Mouse (Mus musculus) midbrain, embryonic 11.5 days (tissue): ENCODE results near the gene Itga6. TPM values are rescaled to one million over a fixed set of nuclear protein-coding genes. Genes with fewer than 3 reads are reported as not detected.

Source experiments
- ATAC-seq: fragments of 200-750 bp; cut with Nextera tagmentation; 2 replicates; pipeline ENCODE4 v1.8.0; 2017; ENCODE audit warnings: moderate TSS enrichment, moderate library complexity; ENCODE audit not compliant: low FRiP score
- DNase-seq: peaks from one replicate; pipeline ENCODE4 v3.0.0; 2015; ENCODE audit warnings: low spot score; ENCODE audit errors: missing footprints
- H3K27ac ChIP-seq: fragments of 300-500 bp; sonication (generic); 2 replicates; pipeline ENCODE4 v1.5.1; 2014; ENCODE audit warnings: low read depth, low read length
- H3K27me3 ChIP-seq: fragments of 300-500 bp; sonication (generic); 2 replicates; pipeline ENCODE4 v1.6.1; 2014; ENCODE audit warnings: mild to moderate bottlenecking, low read length, moderate library complexity, mixed read lengths; ENCODE audit not compliant: control insufficient read depth, insufficient read depth
- H3K36me3 ChIP-seq: fragments of 300-500 bp; sonication (generic); 2 replicates; pipeline ENCODE4 v1.6.1; 2014; ENCODE audit warnings: mild to moderate bottlenecking, low read length, moderate library complexity, mixed read lengths; ENCODE audit not compliant: control insufficient read depth, insufficient read depth
- H3K4me1 ChIP-seq: fragments of 300-500 bp; sonication (generic); 2 replicates; pipeline ENCODE4 v1.6.1; 2014; ENCODE audit warnings: low read length; ENCODE audit not compliant: control insufficient read depth, insufficient read depth
- H3K4me2 ChIP-seq: fragments of 300-500 bp; sonication (generic); 2 replicates; pipeline ENCODE4 v1.6.1; 2014; ENCODE audit warnings: mild to moderate bottlenecking, moderate library complexity
- H3K4me3 ChIP-seq: fragments of 300-500 bp; sonication (generic); 2 replicates; pipeline ENCODE4 v1.5.1; 2014; ENCODE audit warnings: low read depth, low read length
- H3K9ac ChIP-seq: fragments of 300-500 bp; sonication (generic); 2 replicates; pipeline ENCODE4 v1.6.1; 2014; ENCODE audit warnings: low read length
- H3K9me3 ChIP-seq: fragments of 300-500 bp; sonication (generic); 2 replicates; pipeline ENCODE4 v1.6.1; 2016; ENCODE audit warnings: low read length; ENCODE audit not compliant: control insufficient read depth
- WGBS: fragments of 180-500 bp; shearing (Covaris S2); extraction: QIAGEN DNeasy Blood & Tissue Kit; methylation state at CpG from one replicate; pipeline ENCODE4 v1.1.7; 2014; 5-methylcytosine and 5-hydroxymethylcytosine counted together
- polyA plus RNA-seq: library from polyadenylated mRNA; unstranded; fragments of >200 nt; fragmentation: Nextera tagmentation; extraction: Ambion mirVana; gene quantifications from 2 replicates; pipeline ENCODE4 v1.2.1, GENCODE M21; 2014

Gene Itga6
- polyA plus RNA-seq, 1 experiment from 2014 or later = 28.7 TPM

DNA sequence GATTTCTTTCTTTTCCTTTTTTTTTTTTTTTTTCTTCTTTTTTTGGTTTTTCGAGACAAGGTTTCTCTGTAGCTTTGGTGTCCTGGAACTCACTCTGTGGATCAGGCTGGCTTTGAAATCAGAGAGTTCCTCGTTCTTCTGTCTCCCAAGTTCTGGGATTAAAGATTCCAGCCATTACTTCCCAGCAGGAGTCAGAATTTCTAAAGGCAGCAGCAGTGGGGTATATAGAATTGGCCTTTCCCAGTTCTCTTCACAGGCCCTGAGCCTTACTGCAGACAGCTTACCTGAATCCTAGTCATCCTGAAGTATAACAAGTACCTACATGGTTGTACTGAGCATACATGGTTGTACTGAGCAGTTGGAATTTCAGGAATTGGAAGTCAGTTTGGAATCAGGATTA lies 129.4 kb downstream of the Itga6 start:
- WGBS = 32% methylated on average over 2 of the region's 2 CpGs
- no peak overlapping the region for H3K4me3 ChIP-seq
- ATAC-seq = no peak

GRCm38 (mm10) chr2:71877865-71878264 lies 132.4 kb downstream of the Itga6 start:
- 97% methylated on average over 4 of the region's 4 CpGs for WGBS
- Histone ChIP-seq H3K4me2 (no peak overlapping the region), H3K4me1 (no peaks in the 10 kb centered on the region; the same call in 1 of the 2 replicates), H3K9me3 (no peaks in the 10 kb centered on the region), H3K4me3 (no peak overlapping the region), H3K27ac (no peak overlapping the region), H3K36me3 (no peaks in the 10 kb centered on the region), H3K27me3 (no peaks in the 10 kb centered on the region), H3K9ac (no peak overlapping the region)
- DNase-seq (no peak), ATAC-seq (no peak)

More for the DNA sequence above, 129.4 kb downstream of the Itga6 start:
- Histone ChIP-seq H3K4me1 (peaks cover 2% of the 10 kb centered on the region; the same call in 1 of the 2 replicates), H3K27me3 (no peaks in the 10 kb centered on the region), H3K36me3 (no peaks in the 10 kb centered on the region), H3K9ac (no peak overlapping the region), H3K27ac (no peak overlapping the region), H3K4me2 (peak overlapping the region; percentile 9; the same call in 1 of the 2 replicates), H3K9me3 (no peaks in the 10 kb centered on the region)
- DNase-seq = no peak

- Histone ChIP-seq H3K27ac (no peak overlapping the region), H3K4me2 (no peak overlapping the region), H3K9ac (no peak overlapping the region), H3K4me3 (no peak overlapping the region), H3K9me3 (no peaks in the 10 kb centered on the region), H3K27me3 (no peaks in the 10 kb centered on the region), H3K4me1 (no peaks in the 10 kb centered on the region; the same call in 1 of the 2 replicates), H3K36me3 (no peaks in the 10 kb centered on the region)
- DNase-seq (no peak), ATAC-seq (no peak)
- WGBS = 84% methylated on average over 2 of the region's 2 CpGs
These were observed 133.0 kb downstream of the Itga6 start for GRCm38 (mm10) chr2:71878441-71878840.

DNA sequence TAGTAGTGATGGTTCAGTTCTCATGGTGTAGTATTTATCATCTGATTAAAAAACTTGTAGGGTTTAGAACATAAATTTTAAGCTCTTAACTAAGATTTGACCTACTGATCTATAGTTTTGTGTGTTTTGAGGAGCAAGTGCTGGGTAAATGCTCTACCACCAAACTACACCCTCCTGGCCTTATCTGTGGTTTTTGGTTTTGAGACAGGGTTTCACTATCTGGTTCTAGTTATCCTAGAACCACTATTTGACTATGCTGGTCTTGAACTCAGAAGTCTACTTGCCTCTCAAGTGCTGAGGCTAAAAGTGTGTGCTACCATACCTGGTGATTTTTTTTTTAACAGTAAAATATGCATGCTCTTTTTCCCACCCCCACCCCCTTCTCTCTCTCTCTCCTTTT lies 133.5 kb downstream of the Itga6 start:
- no peak overlapping the region for H3K4me2 ChIP-seq
- no peaks in the 10 kb centered on the region for H3K4me1 ChIP-seq
- H3K9me3 ChIP-seq = no peaks in the 10 kb centered on the region
- H3K4me3 ChIP-seq = no peak overlapping the region
- ATAC-seq = no peak
- no peaks in the 10 kb centered on the region for H3K27me3 ChIP-seq
- no peaks in the 10 kb centered on the region for H3K36me3 ChIP-seq
- no peak overlapping the region for H3K27ac ChIP-seq
- no peak overlapping the region for H3K9ac ChIP-seq
- DNase-seq = no peak

- no peak for DNase-seq
- no peak overlapping the region for H3K4me3 ChIP-seq
- no peak overlapping the region for H3K9ac ChIP-seq
- no peaks in the 10 kb centered on the region for H3K27me3 ChIP-seq
- ATAC-seq = no peak
- H3K27ac ChIP-seq = no peak overlapping the region
- no peaks in the 10 kb centered on the region for H3K9me3 ChIP-seq
- no peak overlapping the region for H3K4me2 ChIP-seq
- 90% methylated on average over 19 of the region's 19 CpGs for WGBS
- no peaks in the 10 kb centered on the region for H3K36me3 ChIP-seq
- H3K4me1 ChIP-seq = no peaks in the 10 kb centered on the region
These were observed 137.7 kb downstream of the Itga6 start for GRCm38 (mm10) chr2:71882914-71883651.

GRCm38 (mm10) chr2:71887269-71887668 lies 141.9 kb downstream of the Itga6 start:
- H3K4me3 ChIP-seq = no peak overlapping the region
- ATAC-seq (no peak), DNase-seq (no peak)
- H3K4me2 ChIP-seq = no peak overlapping the region
- no peaks in the 10 kb centered on the region for H3K4me1 ChIP-seq
- no peak overlapping the region for H3K9ac ChIP-seq
- no peaks in the 10 kb centered on the region for H3K9me3 ChIP-seq
- H3K36me3 ChIP-seq = no peaks in the 10 kb centered on the region
- no peak overlapping the region for H3K27ac ChIP-seq
- 97% methylated on average over 4 of the region's 4 CpGs for WGBS
- no peaks in the 10 kb centered on the region for H3K27me3 ChIP-seq

GRCm38 (mm10) chr2:71888437-71888836 lies 143.0 kb downstream of the Itga6 start:
- Histone ChIP-seq H3K27ac (no peak overlapping the region), H3K9me3 (no peaks in the 10 kb centered on the region), H3K4me3 (no peak overlapping the region), H3K36me3 (peaks cover 3% of the 10 kb centered on the region; the same call in 1 of the 2 replicates), H3K9ac (no peak overlapping the region), H3K4me1 (no peaks in the 10 kb centered on the region), H3K4me2 (no peak overlapping the region), H3K27me3 (no peaks in the 10 kb centered on the region)
- 78% methylated on average over 4 of the region's 4 CpGs for WGBS
- ATAC-seq = no peak
- DNase-seq = no peak

- Histone ChIP-seq H3K27ac (no peak overlapping the region), H3K27me3 (no peaks in the 10 kb centered on the region), H3K4me2 (no peak overlapping the region), H3K4me3 (no peak overlapping the region), H3K9me3 (no peaks in the 10 kb centered on the region), H3K4me1 (no peaks in the 10 kb centered on the region), H3K36me3 (peaks cover 3% of the 10 kb centered on the region; the same call in 1 of the 2 replicates), H3K9ac (no peak overlapping the region)
- ATAC-seq (no peak), DNase-seq (no peak)
- 91% methylated on average over 2 of the region's 2 CpGs for WGBS
These were observed 146.1 kb downstream of the Itga6 start for GRCm38 (mm10) chr2:71891536-71891935.

- no peak overlapping the region for H3K4me2 ChIP-seq
- no peak for DNase-seq
- no peaks in the 10 kb centered on the region for H3K27me3 ChIP-seq
- WGBS = 92% methylated on average over 7 of the region's 7 CpGs
- H3K36me3 ChIP-seq = peaks cover 3% of the 10 kb centered on the region; the same call in 1 of the 2 replicates
- no peaks in the 10 kb centered on the region for H3K9me3 ChIP-seq
- H3K4me1 ChIP-seq = peaks cover 5% of the 10 kb centered on the region; the same call in 1 of the 2 replicates
- no peak overlapping the region for H3K27ac ChIP-seq
- no peak overlapping the region for H3K9ac ChIP-seq
- no peak for ATAC-seq
- no peak overlapping the region for H3K4me3 ChIP-seq
These were observed 147.4 kb downstream of the Itga6 start for GRCm38 (mm10) chr2:71892741-71893349.
